Mouse (Mus musculus): Measurements from ENCODE around the gene Ncapd3. TPM values are rescaled to one million over a fixed set of nuclear protein-coding genes. Genes with fewer than 3 reads are reported as not detected.

Ncapd3 gene
- total RNA-seq, 2 experiments from 2014 or later: 10.7 to 11.4 TPM

DNA sequence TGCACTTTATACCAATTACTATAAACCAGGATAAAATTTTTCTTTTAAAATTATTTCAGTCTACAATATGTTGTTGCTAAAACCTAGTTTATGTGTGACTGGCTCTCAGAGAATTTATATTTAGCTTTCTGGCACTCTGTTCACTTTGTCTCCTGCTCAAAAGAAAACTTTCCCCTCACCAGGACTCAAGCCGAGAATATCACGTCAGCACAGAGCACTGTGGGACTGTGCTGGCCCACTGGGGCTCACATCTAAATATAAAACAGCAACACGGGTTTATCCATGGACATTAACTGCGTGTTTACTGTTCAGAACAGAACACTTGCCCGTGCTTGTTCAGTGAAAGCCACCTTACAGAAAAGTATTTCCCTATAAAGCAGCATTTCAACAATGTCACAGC lies 80.7 kb downstream of the Ncapd3 start:
- DNase-seq: peak; percentile 36 to 44
- intact Hi-C loops (cut with DNase I): no loop called here

DNA sequence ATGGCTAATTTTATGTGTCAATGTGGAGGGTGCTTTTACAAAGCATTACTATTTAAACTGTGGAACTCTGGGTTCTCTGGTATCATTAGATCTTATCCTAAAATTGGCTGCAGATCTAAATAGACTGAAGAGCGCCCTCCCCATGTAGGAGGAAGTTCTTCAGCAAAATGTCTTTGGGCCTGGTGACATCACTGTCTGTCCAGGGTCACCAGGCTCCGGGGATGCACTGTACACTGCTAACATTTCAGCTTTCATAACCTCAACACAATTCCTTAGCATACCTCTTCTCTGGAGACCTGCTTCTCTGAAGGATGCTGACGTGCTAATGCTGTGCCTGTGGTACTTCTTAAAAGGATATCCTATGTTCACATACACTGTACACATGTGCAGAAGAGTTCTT lies 81.8 kb downstream of the Ncapd3 start:
- intact Hi-C loops (cut with DNase I): no loop called here
- DNase-seq: no peak

DNA sequence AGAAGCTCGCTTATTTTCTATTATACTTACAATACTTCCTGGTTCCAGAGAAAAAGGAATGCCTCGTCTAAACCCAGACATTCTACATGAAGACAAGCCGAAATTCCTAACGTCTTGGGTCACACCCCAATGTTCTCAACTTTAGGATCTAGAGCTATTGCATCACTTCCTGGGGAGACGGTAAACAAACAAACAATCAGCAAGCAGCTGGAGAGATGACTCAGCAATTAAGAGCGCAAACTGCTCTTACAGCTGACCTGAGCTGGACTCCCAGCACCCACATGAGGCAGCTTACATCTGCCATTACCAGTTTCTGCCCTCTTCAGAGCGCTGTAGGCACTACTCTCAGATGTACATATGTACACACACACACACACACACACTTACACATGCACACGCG lies 91.3 kb downstream of the Ncapd3 start:
- DNase-seq: no peak

DNA sequence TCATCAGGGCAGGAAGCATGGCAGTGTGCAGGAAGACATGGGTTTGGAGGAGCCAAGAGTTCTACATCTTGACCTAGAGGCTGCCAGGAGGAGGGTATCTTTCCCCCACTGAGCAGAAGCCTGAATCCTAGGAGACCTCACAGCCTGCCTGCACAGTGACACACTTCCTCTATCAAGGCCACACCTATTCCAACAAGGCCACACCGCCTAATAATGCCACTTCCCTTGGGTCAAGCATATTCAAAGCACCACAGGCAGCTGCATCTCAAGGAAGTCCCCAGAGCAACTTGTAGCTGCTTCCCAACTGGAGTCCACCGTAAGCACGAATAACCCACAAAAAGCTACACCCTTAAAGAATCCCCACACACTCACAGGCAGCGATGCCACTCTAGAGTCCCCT lies 92.1 kb downstream of the Ncapd3 start:
- intact Hi-C loops (cut with DNase I): no loop called here

More for the DNA sequence above, 91.3 kb downstream of the Ncapd3 start:
- intact Hi-C loops (cut with DNase I): no loop called here

DNA sequence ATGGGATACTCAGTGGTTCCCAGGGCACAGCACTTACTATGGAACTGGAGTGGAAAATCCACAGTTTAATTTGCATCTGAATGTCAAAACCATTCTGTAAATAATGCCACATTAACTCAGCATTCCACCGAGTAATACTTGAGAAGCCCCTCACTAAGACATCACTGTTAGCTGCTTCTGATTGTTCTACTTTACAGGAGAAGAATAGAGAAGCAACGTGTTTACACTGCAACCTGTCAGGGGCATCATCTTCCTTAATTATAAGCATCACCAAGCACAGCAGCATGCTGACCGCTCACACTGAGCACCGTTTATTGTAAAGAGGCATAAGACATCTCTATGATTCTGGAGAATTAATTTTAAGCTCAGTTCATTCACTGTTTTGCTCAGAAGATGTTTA lies 93.0 kb downstream of the Ncapd3 start:
- DNase-seq: no peak
- intact Hi-C loops (cut with DNase I): no loop called here

More for the DNA sequence above, 92.1 kb downstream of the Ncapd3 start:
- no peak for DNase-seq

DNA sequence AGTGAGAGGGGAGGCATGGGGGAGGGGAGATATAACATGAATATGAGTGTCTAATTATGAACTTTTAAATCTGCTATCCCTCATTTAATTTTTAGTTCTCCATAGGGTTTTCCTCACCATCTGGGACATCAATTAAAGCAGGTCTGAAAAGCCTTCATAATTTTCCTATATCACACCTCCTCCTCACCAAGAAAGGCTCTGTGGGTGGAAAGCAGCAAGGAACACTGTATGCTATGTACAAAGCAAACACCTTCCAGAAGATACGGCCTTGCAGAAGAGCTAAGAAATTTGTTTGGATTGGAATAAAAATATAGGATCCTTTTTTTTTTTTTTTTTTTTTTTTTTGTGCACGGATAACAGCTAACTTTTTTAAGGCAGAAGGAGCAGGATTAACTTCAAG lies 94.0 kb downstream of the Ncapd3 start:
- no peak for DNase-seq
- intact Hi-C loops (cut with DNase I): no loop called here

DNA sequence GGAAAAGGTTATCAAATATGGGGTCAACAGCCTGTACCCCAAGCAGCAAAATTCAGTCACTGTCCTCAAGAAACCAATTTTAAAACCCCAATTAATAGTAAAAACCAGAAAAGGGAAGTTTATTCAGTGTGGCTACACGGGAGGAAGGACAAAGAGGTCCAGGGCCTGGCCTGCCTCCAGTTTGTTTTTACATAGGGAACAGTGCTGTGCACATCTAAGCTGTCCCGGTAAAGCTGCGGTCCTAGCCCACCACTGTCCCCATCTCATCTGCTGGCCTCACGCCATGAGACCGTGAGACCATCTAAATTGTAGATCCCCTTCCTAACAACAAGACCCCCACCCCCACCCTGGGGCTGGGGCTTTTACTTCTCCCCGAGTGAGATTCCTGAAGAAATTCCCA lies 95.5 kb downstream of the Ncapd3 start:
- DNase-seq: no peak
- intact Hi-C loops (cut with DNase I): no loop called here

DNA sequence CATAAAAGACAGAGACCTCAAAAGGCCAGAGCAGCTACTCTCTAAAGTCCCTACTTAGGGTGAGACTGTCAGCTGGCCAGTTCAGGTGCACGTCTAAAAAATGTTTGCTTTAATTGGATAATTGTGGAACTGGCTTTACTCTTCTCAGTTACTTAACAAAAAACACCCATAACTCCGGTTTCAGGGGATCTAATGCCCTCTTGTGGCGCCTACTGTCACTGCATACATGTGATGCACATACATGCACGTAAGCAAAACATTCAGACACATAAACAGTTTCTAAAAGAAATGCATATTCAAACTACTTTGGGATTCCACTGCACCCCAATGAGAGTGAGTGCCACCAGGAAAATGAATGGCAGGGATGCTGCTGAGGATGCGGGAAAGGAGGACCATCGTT lies 96.6 kb downstream of the Ncapd3 start:
- intact Hi-C loops (cut with DNase I): no loop called here

DNA sequence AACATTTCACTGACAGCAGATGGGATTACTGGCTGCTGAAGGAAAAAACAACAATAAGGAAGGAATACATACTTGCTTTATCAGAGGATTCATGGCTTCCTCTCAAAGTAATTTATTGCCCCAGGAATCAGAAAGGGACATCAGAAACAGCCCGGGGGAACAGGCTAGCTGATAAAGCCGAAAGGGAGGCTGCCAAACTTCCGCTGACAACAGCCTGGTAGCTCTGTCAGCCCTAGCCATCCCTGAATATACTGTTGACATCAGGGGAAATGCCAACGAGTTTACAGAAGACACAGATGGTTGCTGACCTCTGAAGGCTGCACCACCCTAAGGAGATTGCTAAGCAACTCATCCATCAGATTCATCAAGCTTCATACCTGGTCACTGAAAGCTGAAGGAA lies 98.7 kb downstream of the Ncapd3 start:
- DNase-seq: no peak
- intact Hi-C loops (cut with DNase I): no loop called here

More for the DNA sequence above, 96.6 kb downstream of the Ncapd3 start:
- no peak for DNase-seq

DNA sequence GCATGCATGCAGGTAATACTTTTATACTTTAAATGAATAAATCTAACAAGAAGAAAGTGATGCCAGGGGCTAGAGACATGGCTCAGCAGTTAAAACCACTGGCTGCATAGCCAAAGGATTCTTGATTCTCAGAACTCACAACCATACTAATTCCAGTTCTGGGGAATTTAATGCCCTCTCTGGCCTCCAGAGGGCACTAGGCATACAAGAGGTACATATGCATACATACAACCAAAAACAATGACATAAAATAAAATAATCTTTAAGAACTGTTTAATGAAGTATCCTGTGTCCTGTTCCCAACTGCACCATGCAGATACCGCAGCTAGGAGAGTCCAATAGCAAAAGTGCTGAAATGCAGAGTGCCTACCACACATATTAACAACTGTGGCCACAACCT lies 104.4 kb downstream of the Ncapd3 start:
- intact Hi-C loops (cut with DNase I): loop anchor here (2.0 kb wide), 2 partner anchors 26 to 42 kb away; no protein-coding TSS in a partner anchor
- DNase-seq: peak; percentile 39 to 54

DNA sequence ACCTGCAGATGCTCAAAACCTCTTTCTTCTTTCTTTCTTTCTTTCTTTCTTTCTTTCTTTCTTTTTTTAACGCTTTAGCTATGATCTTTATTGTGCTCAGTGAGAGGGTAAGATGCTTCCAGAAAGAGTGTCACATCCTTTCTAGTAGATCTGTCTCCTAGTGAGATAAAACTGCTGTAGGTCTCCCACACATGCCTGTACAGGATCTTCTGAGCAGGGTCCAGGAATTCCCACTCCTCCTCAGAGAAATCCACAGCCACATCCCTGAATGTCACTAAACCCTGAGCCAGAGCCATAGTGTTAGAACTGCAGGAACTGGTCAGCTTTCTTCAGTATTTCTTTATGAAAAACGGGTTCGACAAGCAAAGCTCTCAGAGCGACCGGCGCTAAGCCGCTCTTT lies 105.4 kb downstream of the Ncapd3 start:
- no peak for DNase-seq
- intact Hi-C loops (cut with DNase I): loop anchor here (2.0 kb wide), 2 partner anchors 27 to 41 kb away; no protein-coding TSS in a partner anchor

DNA sequence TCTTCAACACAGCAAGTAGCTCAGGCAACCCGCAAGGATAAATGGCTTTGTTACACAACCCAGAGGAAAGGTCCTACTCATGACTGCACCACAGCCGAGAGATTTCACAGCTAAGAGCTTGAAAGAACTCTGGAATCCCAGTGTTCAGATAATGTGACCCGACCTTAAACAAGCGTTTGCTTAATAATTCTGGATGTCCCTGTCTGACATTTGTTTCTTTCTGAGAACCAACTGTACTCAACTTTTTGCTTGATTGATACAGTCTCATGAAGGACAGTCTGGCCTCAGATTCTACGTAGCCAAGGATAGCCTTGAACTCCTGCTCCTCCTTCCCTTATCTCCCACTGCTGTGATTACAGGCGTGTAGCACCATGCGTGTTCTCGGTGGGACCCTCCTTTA lies 106.7 kb downstream of the Ncapd3 start:
- DNase-seq: no peak
- intact Hi-C loops (cut with DNase I): no loop called here

DNA sequence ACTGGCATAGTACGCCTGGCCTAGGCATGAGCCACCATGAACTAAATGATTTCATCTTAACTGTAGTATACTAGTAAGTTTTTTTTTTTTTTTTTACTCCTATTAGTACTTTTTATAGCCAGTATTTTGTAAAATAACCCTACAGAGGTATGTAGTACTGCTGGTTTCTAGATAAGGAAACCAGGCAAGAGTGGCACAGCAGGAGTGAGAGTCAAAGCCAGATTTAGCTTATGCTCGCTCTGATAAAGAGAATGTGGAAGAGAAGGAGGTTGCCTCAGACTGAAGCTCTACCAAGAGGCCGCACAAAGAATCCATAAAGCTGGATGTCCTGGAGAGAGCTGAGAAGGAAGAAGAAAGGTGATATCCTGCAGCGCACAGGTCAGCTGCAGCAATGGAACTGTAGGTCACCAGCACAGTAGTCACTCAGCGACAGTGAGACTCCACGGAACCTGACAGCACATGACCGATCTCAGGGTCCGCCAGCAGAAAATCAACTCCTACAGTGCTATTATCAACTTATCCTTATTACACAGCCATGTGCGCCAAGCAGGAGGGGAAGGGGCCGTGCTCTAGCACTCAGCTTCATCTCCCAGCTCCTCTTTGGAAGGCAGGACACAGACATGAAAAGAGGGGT lies 110.6 kb downstream of the Ncapd3 start:
- no peak for DNase-seq
- intact Hi-C loops (cut with DNase I): no loop called here

DNA sequence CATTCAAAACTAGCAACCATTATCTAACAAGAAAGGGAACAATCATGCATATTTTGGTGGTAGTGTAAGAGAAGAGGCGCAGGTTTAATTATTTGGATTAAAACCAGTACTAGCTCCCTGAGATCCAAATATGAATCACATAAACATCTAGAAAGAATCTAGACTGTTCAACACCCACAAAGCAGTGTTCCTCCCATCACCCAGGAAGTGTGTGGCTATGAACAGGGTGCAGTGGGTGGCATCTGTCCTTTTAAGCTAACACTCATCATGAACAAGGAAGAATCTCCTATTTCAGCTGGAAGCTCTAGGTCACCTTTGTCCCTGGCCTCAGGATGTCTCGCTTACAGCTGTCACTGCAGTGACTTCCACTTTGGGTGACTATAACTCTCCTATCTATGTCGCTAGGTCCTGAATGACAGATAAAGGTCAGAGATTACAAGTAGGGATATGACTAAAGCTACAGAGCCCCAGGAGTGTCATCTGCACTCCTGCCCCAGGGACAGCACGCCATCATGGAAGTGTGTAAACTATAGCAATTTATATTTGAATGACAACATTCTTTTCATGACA lies 114.4 kb downstream of the Ncapd3 start:
- intact Hi-C loops (cut with DNase I): no loop called here
- peak in 1 of 2 experiments; percentile 1 for DNase-seq

Other genes starting within 250 kb of the Ncapd3 start
- under 1 TPM; 0.16 to 0.56 TPM for gene Glb1l2, start 223.7 kb upstream of the Ncapd3 start, total RNA-seq (2021)
- not detected for gene Glb1l3, start 169.3 kb upstream of the Ncapd3 start, total RNA-seq (2021)
- gene Gm1110, start 107.1 kb upstream of the Ncapd3 start, total RNA-seq (2021): not detected
- 10 to 100 TPM; 60.0 to 61.0 TPM for gene Acad8, start 30.6 kb upstream of the Ncapd3 start, total RNA-seq (2021)
- gene Thyn1, start 30.5 kb upstream of the Ncapd3 start, total RNA-seq (2021): 10 to 100 TPM; 22.6 to 27.6 TPM
- gene Vps26b, start 110 bp upstream of the Ncapd3 start, total RNA-seq (2021): 10 to 100 TPM; 30.5 to 32.2 TPM
- gene Jam3, start 125.2 kb downstream of the Ncapd3 start, total RNA-seq (2021): 10 to 100 TPM; 14.3 to 18.3 TPM